Mouse (Mus musculus): ENCODE data around the gene Igf2bp2.

The Igf2bp2 gene

DNA sequence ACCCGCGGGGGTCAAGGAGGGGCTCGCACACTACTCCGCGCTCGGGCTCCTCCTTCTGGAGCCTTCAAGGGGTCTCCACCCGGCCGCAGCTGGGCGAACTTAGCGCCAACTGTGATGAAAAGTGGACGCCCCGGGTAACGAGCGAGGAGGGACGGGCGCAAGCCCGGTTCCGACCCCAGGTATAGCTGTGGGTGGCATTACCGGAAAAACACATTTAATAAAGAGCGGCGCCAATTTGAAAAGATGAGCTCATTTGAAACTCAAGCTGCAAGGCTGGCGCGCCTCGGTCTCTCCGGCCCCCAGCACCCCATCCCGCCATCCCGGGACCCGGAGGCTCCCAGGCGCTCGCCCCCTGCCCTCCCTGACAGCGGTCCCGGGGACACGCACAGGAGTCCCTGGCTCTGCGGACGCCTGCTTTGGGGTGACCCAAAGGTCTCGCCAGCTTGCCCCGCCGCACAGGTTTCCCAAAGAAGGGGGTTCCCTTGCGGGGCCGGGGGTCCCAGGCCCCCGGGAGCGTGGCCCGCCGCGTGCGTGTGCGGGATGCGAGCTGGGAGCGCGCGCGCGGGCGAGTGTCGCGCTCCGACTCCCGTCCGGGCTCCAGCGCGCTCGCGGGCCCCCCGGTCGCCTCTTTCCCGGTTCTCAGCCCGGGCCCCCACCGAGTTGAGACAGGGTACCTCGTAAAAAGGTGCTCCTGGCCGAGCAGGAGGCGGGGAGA is 1.6 kb downstream of the Igf2bp2 start:
- no peak for DNase-seq (ENCODE audit: low read depth, low spot score)
- peaks cover 2% of the 10 kb centered on the region; the same call in 1 of the 2 replicates for H3K27me3 ChIP-seq (ENCODE audit: control insufficient read depth, insufficient read depth, low read length, poor library complexity, severe bottlenecking)
- H3K36me3 ChIP-seq (ENCODE audit: control insufficient read depth, insufficient read depth, low read length, poor library complexity, severe bottlenecking): no peaks in the 10 kb centered on the region

DNA sequence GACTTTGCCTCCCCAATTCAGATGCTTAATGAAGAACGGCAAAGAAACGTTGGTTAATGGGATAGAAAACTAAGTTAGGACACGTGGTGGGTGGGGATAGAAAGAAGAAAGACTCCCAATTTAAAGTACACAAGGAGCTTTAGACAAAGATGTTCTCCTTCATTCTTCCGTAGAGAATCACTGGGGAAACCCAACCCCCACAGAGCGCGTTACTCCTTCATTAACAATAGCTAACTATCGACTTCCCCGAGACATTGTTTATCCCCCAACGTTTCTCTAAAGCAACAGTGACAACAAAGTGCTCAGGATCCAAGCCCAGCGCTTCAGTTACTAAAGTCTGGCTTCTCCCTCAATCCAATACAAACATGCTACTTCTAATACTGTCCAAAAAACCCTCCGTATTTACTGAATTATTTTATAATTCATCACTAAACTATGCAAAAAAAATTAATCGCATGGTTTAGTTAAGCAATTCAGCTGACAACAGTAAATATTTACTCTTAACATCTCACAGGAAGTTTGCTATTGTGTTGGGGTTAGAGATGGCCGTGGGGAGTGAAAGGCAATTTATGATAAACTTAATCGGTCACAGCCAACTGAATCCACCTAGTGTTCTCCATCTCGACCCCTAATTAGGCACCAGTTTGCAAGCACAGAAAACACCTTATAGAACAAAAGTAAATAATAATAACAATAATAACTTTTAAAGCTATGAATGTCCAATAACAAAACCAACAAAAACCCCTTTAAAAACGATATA is 2.5 kb downstream of the Igf2bp2 start:
- Histone ChIP-seq H3K27me3 (ENCODE audit: control insufficient read depth, insufficient read depth, low read length, poor library complexity, severe bottlenecking) (peaks cover 2% of the 10 kb centered on the region; the same call in 1 of the 2 replicates), H3K36me3 (ENCODE audit: control insufficient read depth, insufficient read depth, low read length, poor library complexity, severe bottlenecking) (no peaks in the 10 kb centered on the region)
- DNase-seq (ENCODE audit: low read depth, low spot score): no peak

DNA sequence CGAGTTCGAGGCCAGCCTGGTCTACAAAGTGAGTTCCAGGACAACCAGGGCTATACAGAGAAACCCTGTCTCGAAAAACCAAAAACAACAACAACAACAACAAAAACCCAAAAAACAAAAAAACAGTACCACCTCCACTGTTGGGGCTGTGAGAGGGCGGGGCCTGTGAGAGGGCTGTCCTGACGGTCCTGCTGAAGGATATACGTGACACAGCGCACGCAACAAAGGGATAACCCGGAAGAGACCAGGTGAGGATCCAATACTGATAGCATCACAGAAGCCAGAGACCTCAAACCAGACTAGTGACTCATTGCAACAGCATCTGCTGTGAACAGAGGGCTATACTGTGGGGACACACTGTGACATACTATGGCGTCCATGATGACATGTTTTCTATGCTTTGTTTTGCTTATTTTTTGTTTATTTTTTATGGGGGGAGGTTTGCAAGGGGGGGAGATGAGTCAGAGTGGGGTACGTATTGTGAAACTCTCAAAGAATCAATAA is 10.1 kb downstream of the Igf2bp2 start:
- H3K36me3 ChIP-seq (ENCODE audit: control insufficient read depth, insufficient read depth, low read length, poor library complexity, severe bottlenecking): no peaks in the 10 kb centered on the region
- DNase-seq (ENCODE audit: low read depth, low spot score): no peak
- no peaks in the 10 kb centered on the region for H3K27me3 ChIP-seq (ENCODE audit: control insufficient read depth, insufficient read depth, low read length, poor library complexity, severe bottlenecking)

DNA sequence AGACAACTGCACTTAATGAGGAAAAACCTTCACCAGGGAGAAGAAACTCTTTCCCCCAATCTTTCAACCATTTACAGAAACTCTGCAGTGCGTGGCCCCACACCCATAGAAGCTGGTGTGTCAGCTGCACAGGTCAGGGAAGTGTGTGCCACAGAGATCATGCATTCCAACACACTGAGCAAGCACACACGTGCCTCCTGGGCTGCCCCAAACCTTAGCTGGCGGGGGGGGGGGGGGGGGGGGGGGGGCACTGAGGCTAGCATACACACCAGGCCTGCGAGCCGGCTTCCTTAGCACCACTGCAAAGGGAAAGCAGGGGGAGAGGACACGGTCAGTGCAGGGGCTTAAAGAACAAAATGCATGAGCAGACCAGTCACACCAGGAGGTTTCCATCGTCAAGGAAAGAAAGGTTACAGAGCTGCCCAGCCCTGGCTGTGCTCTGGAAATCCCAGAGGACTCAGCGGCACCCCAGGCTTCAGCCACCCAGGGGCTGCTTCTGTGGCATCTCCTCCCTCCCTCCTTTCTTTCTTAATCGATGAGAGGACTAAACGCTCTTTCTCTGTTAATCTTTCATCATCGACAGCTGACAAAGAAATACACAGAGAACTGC is 11.3 kb downstream of the Igf2bp2 start:
- H3K36me3 ChIP-seq (ENCODE audit: control insufficient read depth, insufficient read depth, low read length, poor library complexity, severe bottlenecking): no peaks in the 10 kb centered on the region
- no peaks in the 10 kb centered on the region for H3K27me3 ChIP-seq (ENCODE audit: control insufficient read depth, insufficient read depth, low read length, poor library complexity, severe bottlenecking)
- DNase-seq (ENCODE audit: low read depth, low spot score): no peak

DNA sequence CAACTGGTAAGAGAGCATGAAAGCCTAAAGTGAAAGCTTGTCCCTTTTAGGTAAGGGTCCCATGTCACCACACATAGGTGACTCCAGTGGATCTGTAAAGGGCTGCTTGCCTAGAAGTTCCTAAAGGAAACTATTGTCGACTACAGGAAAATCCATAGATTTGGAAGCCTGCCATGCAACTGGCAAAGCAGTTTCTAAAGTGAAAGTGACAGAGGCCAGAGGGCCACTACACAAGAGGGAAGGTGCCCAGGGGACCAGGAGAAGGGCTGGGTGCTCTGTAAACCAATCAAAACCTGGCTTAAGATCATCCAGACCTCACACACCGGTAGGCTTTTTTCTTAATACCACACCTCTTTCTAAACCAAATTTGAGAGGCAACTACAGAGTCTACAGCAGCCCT is 12.7 kb downstream of the Igf2bp2 start:
- DNase-seq (ENCODE audit: low read depth, low spot score): no peak
- no peaks in the 10 kb centered on the region for H3K36me3 ChIP-seq (ENCODE audit: control insufficient read depth, insufficient read depth, low read length, poor library complexity, severe bottlenecking)
- no peaks in the 10 kb centered on the region for H3K27me3 ChIP-seq (ENCODE audit: control insufficient read depth, insufficient read depth, low read length, poor library complexity, severe bottlenecking)

DNA sequence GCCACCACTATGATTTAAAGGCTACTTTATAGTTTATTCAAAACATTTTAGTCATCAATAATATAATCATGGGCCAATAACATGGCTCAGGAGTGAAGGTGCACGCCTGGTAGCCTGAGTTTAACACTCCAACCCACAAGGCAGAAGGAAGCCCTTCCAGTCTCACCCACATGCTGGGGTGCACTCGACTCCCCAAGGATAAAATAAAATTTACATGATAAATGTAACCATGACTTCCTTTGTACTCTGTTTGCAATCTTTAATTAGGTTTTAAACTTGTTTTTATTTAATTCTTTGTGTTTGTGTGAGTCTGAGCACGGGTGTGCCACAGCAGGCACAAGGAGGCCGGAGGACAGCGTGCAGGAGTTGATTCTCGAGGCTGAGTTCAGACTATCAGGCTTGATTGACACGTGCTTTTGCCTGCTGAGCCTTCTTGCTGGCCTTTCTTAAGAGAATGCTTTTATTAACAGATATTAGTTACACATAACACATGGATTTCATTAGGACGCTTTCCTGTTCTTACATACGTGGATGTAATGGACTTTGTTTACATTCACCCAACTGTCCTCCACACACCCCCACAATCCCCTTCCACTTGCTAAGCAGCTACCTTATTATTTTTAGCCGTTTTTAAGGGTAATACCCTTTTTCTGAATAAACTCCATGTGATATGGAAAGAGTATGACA is 13.3 kb downstream of the Igf2bp2 start:
- Histone ChIP-seq H3K36me3 (ENCODE audit: control insufficient read depth, insufficient read depth, low read length, poor library complexity, severe bottlenecking) (no peaks in the 10 kb centered on the region), H3K27me3 (ENCODE audit: control insufficient read depth, insufficient read depth, low read length, poor library complexity, severe bottlenecking) (no peaks in the 10 kb centered on the region)
- no peak for DNase-seq (ENCODE audit: low read depth, low spot score)

DNA sequence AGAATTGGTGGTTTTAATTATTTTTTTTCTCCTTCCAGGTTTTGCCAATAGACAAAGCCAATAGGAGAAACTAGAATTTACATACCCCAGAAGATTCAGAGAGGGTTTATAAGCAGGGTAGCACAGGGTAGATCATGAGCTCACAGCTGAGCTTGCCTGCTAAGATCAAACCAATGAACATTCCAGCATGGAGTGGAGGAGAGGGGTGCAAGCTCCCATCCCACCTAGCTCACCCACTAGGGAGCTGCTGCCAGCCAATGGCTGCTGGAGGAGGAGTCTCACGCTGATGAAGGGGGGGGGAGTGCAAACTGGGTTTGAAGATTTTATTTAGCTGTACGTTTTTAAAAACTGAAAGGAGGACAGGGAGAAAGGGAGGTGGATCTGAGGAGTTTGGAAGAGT is 14.0 kb downstream of the Igf2bp2 start:
- Histone ChIP-seq H3K27me3 (ENCODE audit: control insufficient read depth, insufficient read depth, low read length, poor library complexity, severe bottlenecking) (no peaks in the 10 kb centered on the region), H3K36me3 (ENCODE audit: control insufficient read depth, insufficient read depth, low read length, poor library complexity, severe bottlenecking) (no peaks in the 10 kb centered on the region)
- DNase-seq (ENCODE audit: low read depth, low spot score): no peak

DNA sequence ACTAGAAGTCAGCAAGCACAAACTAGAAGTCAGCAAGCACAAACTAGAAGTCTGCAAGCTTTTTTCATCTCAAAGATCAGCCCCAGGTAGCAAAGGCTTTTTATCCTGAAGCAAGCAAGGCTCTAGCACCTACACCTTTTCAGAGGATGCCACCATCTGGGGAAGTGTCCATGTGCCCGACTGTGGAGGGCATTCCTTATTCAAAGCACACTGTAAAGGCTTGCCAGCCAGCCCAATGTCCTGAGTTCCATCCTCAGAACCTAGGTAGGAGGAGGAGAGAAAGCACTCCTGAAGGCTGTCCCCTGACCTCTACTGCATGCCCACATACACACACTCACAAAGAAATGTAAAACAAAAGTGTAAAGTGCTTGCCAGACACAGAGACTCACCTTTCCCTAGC is 16.0 kb downstream of the Igf2bp2 start:
- no peak for DNase-seq (ENCODE audit: low read depth, low spot score)
- Histone ChIP-seq H3K27me3 (ENCODE audit: control insufficient read depth, insufficient read depth, low read length, poor library complexity, severe bottlenecking) (no peaks in the 10 kb centered on the region), H3K36me3 (ENCODE audit: control insufficient read depth, insufficient read depth, low read length, poor library complexity, severe bottlenecking) (no peaks in the 10 kb centered on the region)

DNA sequence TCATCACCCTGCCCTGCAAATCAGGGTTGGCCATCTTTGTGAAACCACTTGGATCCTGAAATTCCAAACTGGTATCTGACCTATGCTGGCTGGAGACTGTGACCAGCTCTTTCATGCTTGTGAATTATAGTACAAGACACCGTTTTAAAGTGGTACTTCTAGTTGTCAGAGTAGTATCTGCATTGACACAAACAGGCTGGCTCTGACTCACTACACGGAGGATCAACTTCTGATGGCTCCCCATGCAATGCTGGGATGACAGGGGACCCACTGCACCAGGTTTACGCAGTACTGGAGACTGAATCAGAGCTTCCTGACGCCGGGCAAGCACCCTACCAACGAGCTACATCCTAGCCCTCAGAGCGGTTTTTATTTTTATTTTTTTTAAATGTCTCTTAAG is 17.0 kb downstream of the Igf2bp2 start:
- Histone ChIP-seq H3K36me3 (ENCODE audit: control insufficient read depth, insufficient read depth, low read length, poor library complexity, severe bottlenecking) (no peaks in the 10 kb centered on the region), H3K27me3 (ENCODE audit: control insufficient read depth, insufficient read depth, low read length, poor library complexity, severe bottlenecking) (no peaks in the 10 kb centered on the region)
- DNase-seq (ENCODE audit: low read depth, low spot score): no peak

DNA sequence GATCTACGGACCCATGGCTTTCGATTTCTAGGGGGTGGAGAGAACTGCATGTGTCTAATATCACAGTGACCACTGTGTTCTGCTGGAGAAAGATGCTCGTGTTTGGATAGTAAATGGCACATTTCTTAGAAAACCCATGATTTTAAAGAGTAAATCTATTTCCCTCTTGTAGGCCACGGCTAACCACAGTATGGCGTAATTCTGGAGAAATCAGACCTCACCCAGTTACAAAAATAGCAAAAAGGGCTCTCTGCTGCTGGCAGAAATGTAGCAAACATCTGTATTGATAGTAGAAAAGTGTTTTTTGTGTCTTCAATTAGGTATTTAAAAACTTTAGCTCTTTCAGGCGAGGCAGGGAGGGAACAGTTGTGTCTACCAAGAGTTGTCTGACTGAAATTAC is 18.6 kb downstream of the Igf2bp2 start:
- Histone ChIP-seq H3K27me3 (ENCODE audit: control insufficient read depth, insufficient read depth, low read length, poor library complexity, severe bottlenecking) (no peaks in the 10 kb centered on the region), H3K36me3 (ENCODE audit: control insufficient read depth, insufficient read depth, low read length, poor library complexity, severe bottlenecking) (no peaks in the 10 kb centered on the region)
- DNase-seq (ENCODE audit: low read depth, low spot score): no peak

DNA sequence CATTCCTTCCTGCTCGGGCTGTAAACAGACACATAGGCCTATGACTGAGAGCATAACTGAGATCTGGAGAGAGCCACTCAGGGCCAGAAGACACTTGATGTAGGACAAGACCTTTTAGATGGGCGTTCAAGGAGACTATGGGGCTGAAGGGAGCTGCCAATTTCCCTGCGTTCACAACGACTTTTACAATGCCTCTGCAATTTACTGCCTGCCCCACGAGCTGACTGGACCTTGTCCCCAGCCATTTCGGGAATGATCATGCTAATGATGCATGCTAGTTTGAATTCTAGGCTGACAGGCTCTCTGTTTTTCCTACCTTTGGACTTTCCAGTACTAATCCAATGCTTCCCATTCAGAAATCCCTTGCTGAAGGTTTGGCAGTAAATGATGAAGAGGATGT is 22.2 kb downstream of the Igf2bp2 start:
- no peaks in the 10 kb centered on the region for H3K36me3 ChIP-seq (ENCODE audit: control insufficient read depth, insufficient read depth, low read length, poor library complexity, severe bottlenecking)
- H3K27me3 ChIP-seq (ENCODE audit: control insufficient read depth, insufficient read depth, low read length, poor library complexity, severe bottlenecking): no peaks in the 10 kb centered on the region
- DNase-seq (ENCODE audit: low read depth, low spot score): no peak

DNA sequence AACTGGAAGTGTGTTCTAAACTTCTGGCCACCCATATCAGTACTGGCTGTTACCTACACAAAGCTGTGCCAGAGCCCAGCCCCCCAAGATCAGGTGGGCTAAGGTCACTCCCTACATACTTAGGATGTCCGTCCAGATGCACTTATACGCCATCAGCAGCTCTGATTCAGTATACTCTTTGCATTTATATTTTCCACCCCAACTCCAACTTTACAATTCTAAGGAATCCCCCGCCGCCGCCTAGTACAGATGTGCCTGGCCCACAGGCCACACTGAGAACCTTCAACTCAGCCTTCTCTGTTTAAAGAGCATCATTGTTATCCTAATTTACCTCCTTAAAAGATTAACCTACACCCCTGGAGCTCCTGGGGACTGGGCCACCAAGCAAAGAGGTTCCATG is 23.3 kb downstream of the Igf2bp2 start:
- H3K27me3 ChIP-seq (ENCODE audit: control insufficient read depth, insufficient read depth, low read length, poor library complexity, severe bottlenecking): no peaks in the 10 kb centered on the region
- H3K36me3 ChIP-seq (ENCODE audit: control insufficient read depth, insufficient read depth, low read length, poor library complexity, severe bottlenecking): no peaks in the 10 kb centered on the region
- no peak for DNase-seq (ENCODE audit: low read depth, low spot score)

DNA sequence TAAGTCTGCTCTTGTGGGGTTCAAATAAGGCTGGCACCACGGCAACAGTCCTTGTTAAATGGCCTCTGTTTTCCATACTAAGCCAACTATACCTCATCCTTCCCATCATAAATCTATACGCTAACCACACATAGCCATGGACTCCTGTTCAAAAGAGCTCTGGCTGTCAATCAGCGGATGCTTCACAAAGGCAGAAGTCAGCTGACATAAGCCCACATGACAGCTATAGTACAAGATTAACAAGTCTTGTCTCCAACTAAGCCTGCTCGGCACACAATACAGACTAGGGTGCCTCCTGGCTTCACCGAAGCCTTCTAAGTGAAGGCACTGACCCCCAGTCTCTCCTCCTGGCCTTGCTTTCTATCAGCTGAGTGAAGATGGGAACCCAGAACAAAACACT is 26.9 kb downstream of the Igf2bp2 start:
- Histone ChIP-seq H3K36me3 (ENCODE audit: control insufficient read depth, insufficient read depth, low read length, poor library complexity, severe bottlenecking) (no peaks in the 10 kb centered on the region), H3K27me3 (ENCODE audit: control insufficient read depth, insufficient read depth, low read length, poor library complexity, severe bottlenecking) (no peaks in the 10 kb centered on the region)
- DNase-seq (ENCODE audit: low read depth, low spot score): no peak

DNA sequence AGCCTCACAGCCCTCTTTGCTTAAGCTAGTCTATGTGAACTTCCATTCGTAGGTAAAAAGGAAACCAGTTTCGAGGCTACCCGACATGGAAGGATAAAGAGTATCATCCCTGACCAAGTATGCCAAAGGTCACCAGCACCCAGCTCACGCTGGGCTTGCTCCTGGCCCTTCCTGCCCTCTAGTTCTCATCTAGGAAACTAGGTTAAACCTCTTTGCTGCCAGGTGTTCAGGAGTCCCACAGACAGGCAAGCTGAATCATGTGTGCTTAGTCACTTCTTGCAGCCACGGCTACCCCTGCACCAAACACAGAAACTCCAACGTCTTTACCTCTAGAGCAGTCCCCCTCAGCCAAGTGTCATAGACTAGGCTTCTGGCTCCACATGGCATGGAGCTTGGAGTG is 31.8 kb downstream of the Igf2bp2 start:
- DNase-seq (ENCODE audit: low read depth, low spot score): no peak
- no peaks in the 10 kb centered on the region for H3K27me3 ChIP-seq (ENCODE audit: control insufficient read depth, insufficient read depth, low read length, poor library complexity, severe bottlenecking)
- no peaks in the 10 kb centered on the region for H3K36me3 ChIP-seq (ENCODE audit: control insufficient read depth, insufficient read depth, low read length, poor library complexity, severe bottlenecking)

DNA sequence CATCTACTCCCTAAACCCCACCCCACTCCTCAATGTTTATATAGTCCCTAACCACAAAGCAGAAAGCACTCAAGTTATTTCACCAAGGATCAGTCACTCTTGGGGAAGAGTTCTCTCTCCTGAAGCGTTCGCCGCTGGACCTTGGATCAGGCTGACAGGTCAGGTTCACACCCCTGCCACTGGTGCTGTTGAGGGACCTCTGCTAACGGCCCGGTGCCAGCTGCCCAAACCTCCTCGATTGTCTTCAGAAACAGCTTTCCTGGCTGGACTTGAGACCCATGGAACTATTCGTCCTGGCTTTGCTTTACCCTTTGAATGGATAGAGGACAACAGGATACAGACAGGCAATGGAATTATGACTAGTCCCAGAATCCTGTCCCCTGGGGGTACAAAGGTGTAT is 33.6 kb downstream of the Igf2bp2 start:
- Histone ChIP-seq H3K36me3 (ENCODE audit: control insufficient read depth, insufficient read depth, low read length, poor library complexity, severe bottlenecking) (no peaks in the 10 kb centered on the region), H3K27me3 (ENCODE audit: control insufficient read depth, insufficient read depth, low read length, poor library complexity, severe bottlenecking) (no peaks in the 10 kb centered on the region)
- no peak for DNase-seq (ENCODE audit: low read depth, low spot score)

All from splenic B cell, adult 2 months (primary cell).